Mouse (Mus musculus) embryonic facial prominence, embryonic 15.5 days (tissue): ENCODE measurements at regions not wholly inside any gene's neighbourhood (a gene's known extent, or its start where the extent isn't known, plus 50 kb on each side); places are given as distances from the start of the nearest gene placed in this dataset.

Experiments used
- ATAC-seq: fragments of 200-750 bp; cut with Nextera tagmentation; 2 replicates; pipeline ENCODE4 v1.8.0; 2017; ENCODE audit warnings: low read depth, moderate TSS enrichment; ENCODE audit not compliant: insufficient number of reproducible peaks, low FRiP score, low TSS enrichment
- H3K27ac ChIP-seq: fragments of 300-500 bp; sonication (generic); replicated peaks from 2 replicates; pipeline ENCODE4 v1.5.1; 2015; ENCODE audit warnings: mild to moderate bottlenecking, inconsistent platforms
- H3K27me3 ChIP-seq: fragments of 300-500 bp; sonication (generic); 2 replicates; pipeline ENCODE4 v1.6.1; 2015; ENCODE audit warnings: inconsistent platforms
- H3K36me3 ChIP-seq: fragments of 300-500 bp; sonication (generic); 2 replicates; pipeline ENCODE4 v1.6.1; 2015; ENCODE audit warnings: mild to moderate bottlenecking, inconsistent platforms
- H3K4me1 ChIP-seq: fragments of 300-500 bp; sonication (generic); 2 replicates; pipeline ENCODE4 v1.6.1; 2015; ENCODE audit warnings: inconsistent platforms
- H3K4me2 ChIP-seq: fragments of 300-500 bp; sonication (generic); replicated peaks from 2 replicates; pipeline ENCODE4 v1.6.1; 2015; ENCODE audit warnings: mild to moderate bottlenecking, inconsistent platforms
- H3K4me3 ChIP-seq: fragments of 300-500 bp; sonication (generic); replicated peaks from 2 replicates; pipeline ENCODE4 v1.5.1; 2015; ENCODE audit warnings: mild to moderate bottlenecking, inconsistent platforms
- H3K9ac ChIP-seq: fragments of 300-500 bp; sonication (generic); 2 replicates; pipeline ENCODE4 v1.6.1; 2015; ENCODE audit warnings: inconsistent platforms
- H3K9me3 ChIP-seq: fragments of 300-500 bp; sonication (generic); replicated peaks from 2 replicates; pipeline ENCODE4 v1.6.1; 2016; ENCODE audit warnings: inconsistent platforms
- WGBS: fragments of 180-500 bp; shearing (Covaris S2); methylation state at CpG from one replicate; pipeline ENCODE4 v1.1.7; 2015; 5-methylcytosine and 5-hydroxymethylcytosine counted together

- H3K27me3 ChIP-seq: peaks cover 8% of the 10 kb centered on the region; the same call in 1 of the 2 replicates
- no peak overlapping the region for H3K9ac ChIP-seq
- 9% methylated on average over 2 of the region's 2 CpGs for WGBS
- H3K27ac ChIP-seq: no peak overlapping the region
- no peak overlapping the region for H3K4me2 ChIP-seq
- H3K4me3 ChIP-seq: no peak overlapping the region
- ATAC-seq: no peak
- H3K36me3 ChIP-seq: no peaks in the 10 kb centered on the region
- no peaks in the 10 kb centered on the region for H3K9me3 ChIP-seq
- 0 out of 2 replicates have a peak, but pooled peaks cover 3% of the 10 kb centered on the region for H3K4me1 ChIP-seq
Measured at GRCm38 (mm10) chr5:128515343-128515742, 82.5 kb upstream of the Tmem132d start.

GRCm38 (mm10) chr5:128513261-128513660 lies 80.4 kb upstream of the Tmem132d start:
- Histone ChIP-seq H3K4me1 (0 out of 2 replicates have a peak, but pooled peaks cover 3% of the 10 kb centered on the region), H3K27me3 (peaks cover 8% of the 10 kb centered on the region; the same call in 1 of the 2 replicates), H3K4me2 (no peak overlapping the region), H3K27ac (no peak overlapping the region), H3K4me3 (no peak overlapping the region), H3K9me3 (no peaks in the 10 kb centered on the region), H3K36me3 (no peaks in the 10 kb centered on the region), H3K9ac (no peak overlapping the region)
- ATAC-seq: no peak
- 82% methylated on average over 14 of the region's 14 CpGs for WGBS

GRCm38 (mm10) chr5:128512606-128513005 lies 79.7 kb upstream of the Tmem132d start:
- WGBS: 88% methylated on average over 9 of the region's 9 CpGs
- no peak for ATAC-seq
- no peaks in the 10 kb centered on the region for H3K9me3 ChIP-seq
- 0 out of 2 replicates have a peak, but pooled peaks cover 3% of the 10 kb centered on the region for H3K4me1 ChIP-seq
- no peaks in the 10 kb centered on the region for H3K36me3 ChIP-seq
- H3K9ac ChIP-seq: no peak overlapping the region
- no peak overlapping the region for H3K27ac ChIP-seq
- H3K4me3 ChIP-seq: no peak overlapping the region
- no peak overlapping the region for H3K4me2 ChIP-seq
- H3K27me3 ChIP-seq: peaks cover 8% of the 10 kb centered on the region; the same call in 1 of the 2 replicates

- Histone ChIP-seq H3K27me3 (no peaks in the 10 kb centered on the region), H3K4me3 (no peak overlapping the region), H3K36me3 (no peaks in the 10 kb centered on the region), H3K4me2 (no peak overlapping the region), H3K27ac (no peak overlapping the region), H3K9me3 (no peaks in the 10 kb centered on the region), H3K4me1 (no peaks in the 10 kb centered on the region), H3K9ac (no peak overlapping the region)
- no peak for ATAC-seq
- 8% methylated on average over 4 of the region's 4 CpGs for WGBS
Measured at GRCm38 (mm10) chr5:128504502-128504901, 71.6 kb upstream of the Tmem132d start.

GRCm38 (mm10) chr5:128499488-128499887 lies 66.6 kb upstream of the Tmem132d start:
- 36% methylated on average over 9 of the region's 9 CpGs for WGBS
- Histone ChIP-seq H3K4me2 (no peak overlapping the region), H3K36me3 (no peaks in the 10 kb centered on the region), H3K4me1 (no peaks in the 10 kb centered on the region), H3K9ac (no peak overlapping the region), H3K27me3 (no peaks in the 10 kb centered on the region), H3K27ac (no peak overlapping the region), H3K9me3 (no peaks in the 10 kb centered on the region), H3K4me3 (no peak overlapping the region)
- ATAC-seq: no peak

GRCm38 (mm10) chr5:128499033-128499432 lies 66.2 kb upstream of the Tmem132d start:
- no peaks in the 10 kb centered on the region for H3K27me3 ChIP-seq
- no peaks in the 10 kb centered on the region for H3K36me3 ChIP-seq
- H3K9ac ChIP-seq: no peak overlapping the region
- no peak overlapping the region for H3K4me3 ChIP-seq
- WGBS: 49% methylated on average over 5 of the region's 5 CpGs
- no peaks in the 10 kb centered on the region for H3K4me1 ChIP-seq
- no peaks in the 10 kb centered on the region for H3K9me3 ChIP-seq
- ATAC-seq: no peak
- no peak overlapping the region for H3K4me2 ChIP-seq
- no peak overlapping the region for H3K27ac ChIP-seq

GRCm38 (mm10) chr5:128492541-128492940 lies 59.7 kb upstream of the Tmem132d start:
- H3K9ac ChIP-seq: no peak overlapping the region
- H3K4me1 ChIP-seq: no peaks in the 10 kb centered on the region
- no peaks in the 10 kb centered on the region for H3K9me3 ChIP-seq
- H3K36me3 ChIP-seq: no peaks in the 10 kb centered on the region
- no peak overlapping the region for H3K4me2 ChIP-seq
- 82% methylated on average over 5 of the region's 5 CpGs for WGBS
- H3K27ac ChIP-seq: no peak overlapping the region
- H3K4me3 ChIP-seq: no peak overlapping the region
- no peaks in the 10 kb centered on the region for H3K27me3 ChIP-seq
- ATAC-seq: no peak

- Histone ChIP-seq H3K4me2 (no peak overlapping the region), H3K4me1 (no peaks in the 10 kb centered on the region), H3K27me3 (no peaks in the 10 kb centered on the region), H3K9me3 (no peaks in the 10 kb centered on the region), H3K4me3 (no peak overlapping the region), H3K9ac (no peak overlapping the region), H3K36me3 (no peaks in the 10 kb centered on the region), H3K27ac (no peak overlapping the region)
- ATAC-seq: no peak
- 30% methylated on average over 9 of the region's 9 CpGs for WGBS
Measured at GRCm38 (mm10) chr5:128491155-128491554, 58.3 kb upstream of the Tmem132d start.

- Histone ChIP-seq H3K9me3 (no peaks in the 10 kb centered on the region), H3K27ac (no peak overlapping the region), H3K27me3 (peaks cover 8% of the 10 kb centered on the region), H3K9ac (no peak overlapping the region), H3K4me3 (no peak overlapping the region), H3K4me2 (no peak overlapping the region), H3K4me1 (no peaks in the 10 kb centered on the region), H3K36me3 (no peaks in the 10 kb centered on the region)
- ATAC-seq: no peak
- 81% methylated on average over 4 of the region's 4 CpGs for WGBS
Measured at GRCm38 (mm10) chr5:128488872-128489580, 56.1 kb upstream of the Tmem132d start.

GRCm38 (mm10) chr5:128487371-128487770 lies 54.5 kb upstream of the Tmem132d start:
- Histone ChIP-seq H3K4me2 (no peak overlapping the region), H3K9ac (no peak overlapping the region), H3K4me1 (peaks cover 11% of the 10 kb centered on the region; the same call in 1 of the 2 replicates), H3K27me3 (peaks cover 22% of the 10 kb centered on the region), H3K36me3 (no peaks in the 10 kb centered on the region), H3K27ac (no peak overlapping the region), H3K9me3 (no peaks in the 10 kb centered on the region), H3K4me3 (no peak overlapping the region)
- 72% methylated on average over 3 of the region's 3 CpGs for WGBS
- ATAC-seq: no peak

- Histone ChIP-seq H3K9ac (no peak overlapping the region), H3K4me2 (no peak overlapping the region), H3K4me1 (peaks cover 11% of the 10 kb centered on the region; the same call in 1 of the 2 replicates), H3K9me3 (no peaks in the 10 kb centered on the region), H3K36me3 (no peaks in the 10 kb centered on the region), H3K27ac (no peak overlapping the region), H3K27me3 (peaks cover 29% of the 10 kb centered on the region), H3K4me3 (no peak overlapping the region)
- WGBS: 27% methylated on average over 6 of the region's 6 CpGs
- ATAC-seq: no peak
Measured at GRCm38 (mm10) chr5:128484116-128484515, 51.2 kb upstream of the Tmem132d start.

- no peak for ATAC-seq
- no peak overlapping the region for H3K27ac ChIP-seq
- no peaks in the 10 kb centered on the region for H3K9me3 ChIP-seq
- WGBS: 6% methylated on average over 13 of the region's 13 CpGs
- H3K27me3 ChIP-seq: peaks cover 29% of the 10 kb centered on the region
- H3K4me2 ChIP-seq: no peak overlapping the region
- no peak overlapping the region for H3K4me3 ChIP-seq
- no peaks in the 10 kb centered on the region for H3K36me3 ChIP-seq
- peaks cover 11% of the 10 kb centered on the region; the same call in 1 of the 2 replicates for H3K4me1 ChIP-seq
- H3K9ac ChIP-seq: no peak overlapping the region
Measured at GRCm38 (mm10) chr5:128483441-128483810, 50.5 kb upstream of the Tmem132d start.
